Mouse (Mus musculus) gastrocnemius, adult 18-20 months (tissue): ENCODE measurements around the gene Pcyt1a. TPM values are rescaled to one million over a fixed set of nuclear protein-coding genes. Genes with fewer than 3 reads are reported as not detected.

ENCODE experiments used
- total RNA-seq, 2 experiments: library from RNA; stranded (reverse); gene quantifications; 2 replicates each; pipeline ENCODE4 v1.2.3; 2021

Gene Pcyt1a
- total RNA-seq, 2 experiments from 2014 or later = 124 to 125 TPM

Other genes starting within 250 kb of the Pcyt1a start
- gene Fbxo45, start 183.8 kb upstream of the Pcyt1a start, total RNA-seq = 10 to 100 TPM; 16.1 to 16.7 TPM
- gene Wdr53, start 183.7 kb upstream of the Pcyt1a start, total RNA-seq = 1 to 10 TPM; 5.2 to 7.4 TPM
- 10 to 100 TPM; 58.3 to 81.5 TPM for gene Smco1, start 159.5 kb upstream of the Pcyt1a start, total RNA-seq
- gene Rnf168, start 153.5 kb upstream of the Pcyt1a start, total RNA-seq = 1 to 10 TPM; 8.7 to 8.9 TPM
- gene Ubxn7, start 98.7 kb upstream of the Pcyt1a start, total RNA-seq = 10 to 100 TPM; 13.0 to 15.3 TPM
- not detected for gene Tm4sf19, start 30.4 kb upstream of the Pcyt1a start, total RNA-seq
- 1 to 10 TPM; 5.2 to 5.5 TPM for gene Tctex1d2, start 11.2 kb upstream of the Pcyt1a start, total RNA-seq
- gene Slc51a, start 57.0 kb downstream of the Pcyt1a start, total RNA-seq = not detected
- not detected for gene Zdhhc19, start 65.3 kb downstream of the Pcyt1a start, total RNA-seq
- gene Tfrc, start 178.0 kb downstream of the Pcyt1a start, total RNA-seq = 10 to 100 TPM; 51.9 to 58.7 TPM
- gene Tnk2, start 213.0 kb downstream of the Pcyt1a start, total RNA-seq = 10 to 100 TPM; 44.9 to 46.5 TPM